Mouse (Mus musculus): ENCODE measurements at regions not wholly inside any gene's neighbourhood (a gene's known extent, or its start where the extent isn't known, plus 50 kb on each side); places are given as distances from the start of the nearest gene placed in this dataset.

DNA sequence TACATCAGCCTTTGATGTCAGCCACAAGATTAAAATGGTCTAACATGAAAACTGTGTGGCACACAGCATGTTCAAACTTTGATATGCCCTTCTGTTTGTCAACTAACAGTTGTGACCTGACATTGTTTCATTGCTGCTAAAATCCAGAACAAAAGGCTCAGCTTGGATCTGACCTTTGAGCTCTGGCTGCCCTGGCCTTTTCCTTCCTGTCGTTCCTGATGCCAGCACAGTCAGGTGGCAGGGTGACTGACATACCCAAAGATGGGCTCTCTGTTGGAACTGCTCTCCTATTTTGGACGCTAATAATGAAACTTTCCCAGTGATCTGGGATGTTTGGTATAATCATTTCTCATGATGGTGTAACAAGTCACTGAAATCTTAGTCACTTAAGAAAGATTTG is 416.8 kb upstream of the Mki67 start:
- Histone ChIP-seq H3K9me3 (ENCODE audit: control insufficient read depth, low read depth, low read length) (no peaks in the 10 kb centered on the region), H3K36me3 (ENCODE audit: control insufficient read depth, insufficient read depth, low read length) (no peaks in the 10 kb centered on the region), H3K4me1 (ENCODE audit: control insufficient read depth, insufficient read depth, low read length) (no peaks in the 10 kb centered on the region), H3K27me3 (ENCODE audit: control insufficient read depth, insufficient read depth, low read length) (no peaks in the 10 kb centered on the region), H3K4me2 (replicated peaks; ENCODE audit: low read depth, low read length) (no peak overlapping the region), H3K27ac (ENCODE audit: low read length) (no peak overlapping the region), H3K4me3 (ENCODE audit: low read depth, low read length) (no peak overlapping the region), H3K9ac (replicated peaks; ENCODE audit: low read depth, low read length) (no peak overlapping the region)
- WGBS = 72% methylated on average over 2 of the region's 2 CpGs
- ATAC-seq (ENCODE audit: insufficient number of reproducible peaks, insufficient read depth, low FRiP score, low read depth) = no peak

DNA sequence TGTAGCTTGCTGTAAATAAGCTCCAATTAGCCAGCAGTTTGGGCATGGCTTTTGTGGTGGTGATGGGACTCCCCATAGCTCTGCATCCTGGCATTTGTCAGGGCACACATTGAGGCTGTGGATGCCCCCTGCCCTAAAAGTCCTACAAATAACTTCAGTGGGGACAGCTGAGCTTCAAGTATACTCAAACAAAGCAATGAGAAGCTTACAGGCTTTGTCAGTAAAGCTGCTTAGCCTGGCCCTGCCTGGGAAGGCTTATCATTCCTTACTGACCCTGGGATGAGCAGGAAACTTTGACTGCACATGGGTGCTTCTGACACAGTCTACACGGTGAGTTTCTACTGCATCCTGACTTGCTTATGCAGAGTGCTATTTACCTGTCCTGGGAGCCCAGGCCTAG is 420.5 kb upstream of the Mki67 start:
- WGBS = 70% methylated on average over 1 of the region's 1 CpGs
- Histone ChIP-seq H3K27ac (ENCODE audit: low read length) (no peak overlapping the region), H3K4me2 (replicated peaks; ENCODE audit: low read depth, low read length) (no peak overlapping the region), H3K9me3 (ENCODE audit: control insufficient read depth, low read depth, low read length) (no peaks in the 10 kb centered on the region), H3K4me3 (ENCODE audit: low read depth, low read length) (no peak overlapping the region), H3K27me3 (ENCODE audit: control insufficient read depth, insufficient read depth, low read length) (no peaks in the 10 kb centered on the region), H3K4me1 (ENCODE audit: control insufficient read depth, insufficient read depth, low read length) (no peaks in the 10 kb centered on the region), H3K9ac (replicated peaks; ENCODE audit: low read depth, low read length) (no peak overlapping the region), H3K36me3 (ENCODE audit: control insufficient read depth, insufficient read depth, low read length) (no peaks in the 10 kb centered on the region)
- ATAC-seq (ENCODE audit: insufficient number of reproducible peaks, insufficient read depth, low FRiP score, low read depth) = no peak

DNA sequence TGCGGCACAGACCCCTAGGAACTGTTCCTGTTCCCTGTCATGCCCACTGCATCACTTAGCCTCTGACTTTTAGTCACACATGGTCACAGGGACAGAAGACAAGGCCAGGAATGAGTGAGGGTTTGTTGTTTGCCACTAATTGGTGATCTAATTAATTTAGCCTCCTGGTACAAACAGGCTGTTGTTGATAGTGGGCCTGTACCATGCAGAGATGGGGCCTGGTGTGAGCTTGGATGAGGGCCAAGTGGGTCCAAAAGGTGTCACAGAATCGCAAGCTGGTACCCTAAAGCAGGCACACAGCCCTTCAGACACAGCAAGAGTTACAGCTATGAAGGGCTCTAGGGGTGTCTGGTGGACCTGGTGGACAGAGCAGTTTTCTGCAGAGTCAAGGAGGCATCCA is 421.2 kb upstream of the Mki67 start:
- H3K36me3 ChIP-seq (ENCODE audit: control insufficient read depth, insufficient read depth, low read length) = no peaks in the 10 kb centered on the region
- H3K27me3 ChIP-seq (ENCODE audit: control insufficient read depth, insufficient read depth, low read length) = no peaks in the 10 kb centered on the region
- 88% methylated on average over 2 of the region's 2 CpGs for WGBS
- no peaks in the 10 kb centered on the region for H3K9me3 ChIP-seq (ENCODE audit: control insufficient read depth, low read depth, low read length)
- no peak overlapping the region for H3K27ac ChIP-seq (ENCODE audit: low read length)
- no peak overlapping the region for H3K4me3 ChIP-seq (ENCODE audit: low read depth, low read length)
- H3K4me2 ChIP-seq (replicated peaks; ENCODE audit: low read depth, low read length) = no peak overlapping the region
- no peak overlapping the region for H3K9ac ChIP-seq (replicated peaks; ENCODE audit: low read depth, low read length)
- no peak for ATAC-seq (ENCODE audit: insufficient number of reproducible peaks, insufficient read depth, low FRiP score, low read depth)
- no peaks in the 10 kb centered on the region for H3K4me1 ChIP-seq (ENCODE audit: control insufficient read depth, insufficient read depth, low read length)

DNA sequence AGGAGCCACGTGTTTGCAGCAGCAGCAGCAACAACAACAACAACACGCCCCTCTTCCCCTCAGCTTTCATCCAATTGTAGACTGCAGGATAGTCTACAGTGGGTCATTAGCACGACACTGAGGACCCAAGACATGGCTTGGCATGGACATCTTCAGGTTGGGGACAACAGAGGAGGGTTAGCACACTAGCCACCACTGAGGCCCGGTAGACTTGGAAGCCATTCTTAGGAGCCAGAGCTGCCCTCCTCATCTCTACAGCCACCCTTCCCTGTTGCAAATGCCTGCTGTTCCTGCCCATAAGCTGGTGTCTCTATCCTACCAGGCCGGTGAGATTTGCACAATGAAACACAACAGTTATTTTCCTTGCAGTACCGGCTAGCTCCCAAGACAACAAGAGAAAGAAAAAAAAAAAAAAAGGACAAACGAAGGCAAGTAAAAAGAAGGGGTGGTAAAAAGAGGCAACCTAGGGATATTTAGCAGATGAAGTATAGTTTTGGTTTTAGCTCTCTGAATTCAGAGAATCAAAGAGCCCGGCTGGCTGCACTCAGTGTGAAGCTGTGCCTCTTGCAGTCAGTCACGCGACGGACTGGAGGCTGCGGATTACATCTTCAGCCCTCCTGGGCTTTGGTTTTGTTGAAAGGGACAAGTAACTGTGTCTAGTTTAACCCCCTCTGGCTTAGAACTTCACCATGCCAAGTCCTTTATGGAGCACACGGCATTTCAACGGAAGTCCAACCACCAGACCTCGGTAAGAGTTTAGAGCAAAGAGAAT is 421.9 kb upstream of the Mki67 start:
- no peak overlapping the region for H3K27ac ChIP-seq (ENCODE audit: low read length)
- no peaks in the 10 kb centered on the region for H3K9me3 ChIP-seq (ENCODE audit: control insufficient read depth, low read depth, low read length)
- no peak overlapping the region for H3K4me3 ChIP-seq (ENCODE audit: low read depth, low read length)
- ATAC-seq (ENCODE audit: insufficient number of reproducible peaks, insufficient read depth, low FRiP score, low read depth) = no peak
- no peaks in the 10 kb centered on the region for H3K36me3 ChIP-seq (ENCODE audit: control insufficient read depth, insufficient read depth, low read length)
- no peak overlapping the region for H3K4me2 ChIP-seq (replicated peaks; ENCODE audit: low read depth, low read length)
- no peaks in the 10 kb centered on the region for H3K27me3 ChIP-seq (ENCODE audit: control insufficient read depth, insufficient read depth, low read length)
- 82% methylated on average over 15 of the region's 15 CpGs for WGBS
- no peaks in the 10 kb centered on the region for H3K4me1 ChIP-seq (ENCODE audit: control insufficient read depth, insufficient read depth, low read length)
- H3K9ac ChIP-seq (replicated peaks; ENCODE audit: low read depth, low read length) = no peak overlapping the region

DNA sequence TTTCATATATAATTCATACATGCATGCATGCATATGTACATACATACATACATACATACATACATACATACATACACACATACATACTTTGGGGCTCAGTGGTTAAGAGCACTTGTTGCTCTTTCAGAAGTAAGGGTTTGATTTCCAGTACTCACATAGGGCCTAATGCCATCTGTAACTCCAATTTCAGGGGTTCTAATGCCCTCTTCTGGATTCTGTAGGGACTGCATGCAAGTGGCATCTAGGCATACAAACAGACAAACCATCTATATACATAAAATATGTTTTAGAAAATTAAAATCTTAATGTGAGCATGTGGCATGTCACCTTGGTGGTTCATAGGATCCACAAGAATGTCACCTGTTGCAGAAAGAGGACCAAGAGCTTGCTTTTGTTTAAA is 426.7 kb upstream of the Mki67 start:
- no peak overlapping the region for H3K4me3 ChIP-seq (ENCODE audit: low read depth, low read length)
- no peaks in the 10 kb centered on the region for H3K9me3 ChIP-seq (ENCODE audit: control insufficient read depth, low read depth, low read length)
- H3K4me1 ChIP-seq (ENCODE audit: control insufficient read depth, insufficient read depth, low read length) = no peaks in the 10 kb centered on the region
- no peak overlapping the region for H3K27ac ChIP-seq (ENCODE audit: low read length)
- no peak for ATAC-seq (ENCODE audit: insufficient number of reproducible peaks, insufficient read depth, low FRiP score, low read depth)
- no peaks in the 10 kb centered on the region for H3K36me3 ChIP-seq (ENCODE audit: control insufficient read depth, insufficient read depth, low read length)
- no peak overlapping the region for H3K4me2 ChIP-seq (replicated peaks; ENCODE audit: low read depth, low read length)
- H3K27me3 ChIP-seq (ENCODE audit: control insufficient read depth, insufficient read depth, low read length) = no peaks in the 10 kb centered on the region
- no peak overlapping the region for H3K9ac ChIP-seq (replicated peaks; ENCODE audit: low read depth, low read length)

DNA sequence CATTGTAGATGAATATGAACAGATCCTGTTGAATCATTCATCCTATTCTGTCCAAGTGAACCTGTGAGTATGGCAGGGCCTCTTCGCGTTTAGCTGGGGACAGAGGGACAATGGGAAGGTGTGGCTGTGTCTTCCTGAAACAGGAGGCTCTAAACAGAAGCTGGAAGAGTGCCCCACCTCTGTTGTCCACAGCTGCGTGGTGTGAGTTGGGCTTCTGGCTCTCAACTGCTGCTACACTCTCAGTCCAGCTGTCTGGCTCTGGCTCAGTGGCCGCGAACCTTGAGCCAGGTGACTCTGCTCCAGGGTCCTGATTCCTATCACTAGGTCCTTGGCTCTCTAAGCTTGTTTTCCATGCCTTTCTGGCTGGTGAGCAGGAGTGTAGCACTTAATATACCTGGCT is 434.0 kb upstream of the Mki67 start:
- H3K4me2 ChIP-seq (replicated peaks; ENCODE audit: low read depth, low read length) = no peak overlapping the region
- no peak overlapping the region for H3K27ac ChIP-seq (ENCODE audit: low read length)
- H3K9me3 ChIP-seq (ENCODE audit: control insufficient read depth, low read depth, low read length) = no peaks in the 10 kb centered on the region
- H3K9ac ChIP-seq (replicated peaks; ENCODE audit: low read depth, low read length) = no peak overlapping the region
- no peaks in the 10 kb centered on the region for H3K4me1 ChIP-seq (ENCODE audit: control insufficient read depth, insufficient read depth, low read length)
- H3K27me3 ChIP-seq (ENCODE audit: control insufficient read depth, insufficient read depth, low read length) = no peaks in the 10 kb centered on the region
- 64% methylated on average over 5 of the region's 5 CpGs for WGBS
- no peaks in the 10 kb centered on the region for H3K36me3 ChIP-seq (ENCODE audit: control insufficient read depth, insufficient read depth, low read length)
- ATAC-seq (ENCODE audit: insufficient number of reproducible peaks, insufficient read depth, low FRiP score, low read depth) = no peak
- no peak overlapping the region for H3K4me3 ChIP-seq (ENCODE audit: low read depth, low read length)

DNA sequence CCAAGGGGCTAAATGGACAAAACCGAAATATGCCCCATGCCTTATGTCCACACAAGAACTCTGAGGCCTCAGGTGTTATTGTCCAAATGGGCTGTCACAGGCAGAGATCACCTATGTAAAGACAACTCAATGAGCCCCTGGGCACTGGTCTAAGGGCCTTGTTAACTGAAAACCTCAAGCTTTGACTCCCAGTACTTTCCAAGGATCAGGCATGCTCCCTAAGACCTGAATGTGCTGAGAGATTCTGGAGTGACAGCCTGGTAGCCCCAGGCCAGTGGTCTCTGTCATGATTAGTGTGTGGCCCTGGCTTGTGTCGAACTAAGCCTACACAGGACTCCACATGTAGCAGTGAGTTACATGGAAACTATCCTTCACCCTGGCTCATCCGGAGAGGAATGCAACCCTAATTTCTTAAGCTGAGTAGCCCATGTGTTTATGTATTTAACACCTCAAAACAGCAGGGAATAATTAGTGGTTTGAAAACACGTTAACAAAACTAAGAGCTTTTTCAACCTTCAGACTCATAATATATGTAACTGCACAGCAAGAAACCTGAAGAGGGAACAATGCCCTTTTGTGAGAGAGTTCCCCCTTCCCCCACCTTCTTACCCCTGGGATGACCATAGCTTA is 435.3 kb upstream of the Mki67 start:
- no peaks in the 10 kb centered on the region for H3K27me3 ChIP-seq (ENCODE audit: control insufficient read depth, insufficient read depth, low read length)
- H3K4me2 ChIP-seq (replicated peaks; ENCODE audit: low read depth, low read length) = no peak overlapping the region
- H3K9ac ChIP-seq (replicated peaks; ENCODE audit: low read depth, low read length) = no peak overlapping the region
- H3K4me3 ChIP-seq (ENCODE audit: low read depth, low read length) = no peak overlapping the region
- no peaks in the 10 kb centered on the region for H3K36me3 ChIP-seq (ENCODE audit: control insufficient read depth, insufficient read depth, low read length)
- WGBS = 59% methylated on average over 4 of the region's 4 CpGs
- ATAC-seq (ENCODE audit: insufficient number of reproducible peaks, insufficient read depth, low FRiP score, low read depth) = no peak
- H3K4me1 ChIP-seq (ENCODE audit: control insufficient read depth, insufficient read depth, low read length) = no peaks in the 10 kb centered on the region
- H3K9me3 ChIP-seq (ENCODE audit: control insufficient read depth, low read depth, low read length) = no peaks in the 10 kb centered on the region
- no peak overlapping the region for H3K27ac ChIP-seq (ENCODE audit: low read length)

DNA sequence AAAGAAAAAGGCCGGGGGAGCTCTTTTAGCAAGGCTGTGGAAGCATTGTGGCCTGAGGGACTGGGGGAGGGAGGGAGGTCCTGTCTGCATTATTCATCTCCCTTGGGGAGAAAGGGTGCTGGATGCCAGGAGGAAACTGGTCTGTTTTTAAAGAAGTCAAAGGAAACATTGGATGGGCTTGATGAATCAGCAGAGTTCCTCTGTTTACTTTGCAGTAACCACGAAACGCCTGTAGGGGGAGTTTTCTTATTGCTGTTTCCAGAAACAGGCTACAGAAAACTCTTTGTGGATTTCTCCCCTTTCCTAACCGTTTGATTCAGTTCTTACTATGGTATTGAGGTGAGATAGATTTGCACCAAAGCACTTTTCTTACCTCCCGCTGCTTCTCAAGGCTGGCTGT is 436.3 kb upstream of the Mki67 start:
- no peak overlapping the region for H3K27ac ChIP-seq (ENCODE audit: low read length)
- H3K27me3 ChIP-seq (ENCODE audit: control insufficient read depth, insufficient read depth, low read length) = no peaks in the 10 kb centered on the region
- no peaks in the 10 kb centered on the region for H3K36me3 ChIP-seq (ENCODE audit: control insufficient read depth, insufficient read depth, low read length)
- H3K9me3 ChIP-seq (ENCODE audit: control insufficient read depth, low read depth, low read length) = no peaks in the 10 kb centered on the region
- no peak overlapping the region for H3K4me3 ChIP-seq (ENCODE audit: low read depth, low read length)
- H3K4me1 ChIP-seq (ENCODE audit: control insufficient read depth, insufficient read depth, low read length) = no peaks in the 10 kb centered on the region
- 35% methylated on average over 5 of the region's 5 CpGs for WGBS
- H3K9ac ChIP-seq (replicated peaks; ENCODE audit: low read depth, low read length) = no peak overlapping the region
- no peak for ATAC-seq (ENCODE audit: insufficient number of reproducible peaks, insufficient read depth, low FRiP score, low read depth)
- no peak overlapping the region for H3K4me2 ChIP-seq (replicated peaks; ENCODE audit: low read depth, low read length)

DNA sequence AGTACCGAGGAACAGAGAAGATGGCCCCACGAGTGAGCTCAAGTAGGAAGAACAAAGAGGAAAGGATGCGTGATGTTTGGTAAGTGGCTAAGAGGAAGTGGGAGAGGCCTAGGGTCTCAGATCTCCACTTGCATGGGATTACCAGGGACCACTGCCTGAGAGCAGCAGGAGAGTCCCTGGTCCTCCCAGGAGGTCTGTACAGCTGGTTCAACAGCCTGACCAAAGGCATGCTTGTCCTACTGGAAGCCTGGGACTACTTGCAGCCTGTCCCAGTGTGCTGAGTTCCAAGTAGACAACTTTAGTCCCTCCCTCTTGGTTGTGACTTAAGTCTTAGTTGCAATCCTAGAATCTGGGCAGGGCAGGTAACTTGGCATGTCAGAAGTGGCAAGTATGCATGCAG is 437.5 kb upstream of the Mki67 start:
- Histone ChIP-seq H3K27me3 (ENCODE audit: control insufficient read depth, insufficient read depth, low read length) (no peaks in the 10 kb centered on the region), H3K9me3 (ENCODE audit: control insufficient read depth, low read depth, low read length) (no peaks in the 10 kb centered on the region), H3K4me2 (replicated peaks; ENCODE audit: low read depth, low read length) (no peak overlapping the region), H3K9ac (replicated peaks; ENCODE audit: low read depth, low read length) (no peak overlapping the region), H3K27ac (ENCODE audit: low read length) (no peak overlapping the region), H3K4me1 (ENCODE audit: control insufficient read depth, insufficient read depth, low read length) (no peaks in the 10 kb centered on the region), H3K4me3 (ENCODE audit: low read depth, low read length) (no peak overlapping the region), H3K36me3 (ENCODE audit: control insufficient read depth, insufficient read depth, low read length) (no peaks in the 10 kb centered on the region)
- WGBS = 71% methylated on average over 3 of the region's 3 CpGs
- no peak for ATAC-seq (ENCODE audit: insufficient number of reproducible peaks, insufficient read depth, low FRiP score, low read depth)
